Mouse (Mus musculus): ENCODE results near the gene Sirt7.

DNA sequence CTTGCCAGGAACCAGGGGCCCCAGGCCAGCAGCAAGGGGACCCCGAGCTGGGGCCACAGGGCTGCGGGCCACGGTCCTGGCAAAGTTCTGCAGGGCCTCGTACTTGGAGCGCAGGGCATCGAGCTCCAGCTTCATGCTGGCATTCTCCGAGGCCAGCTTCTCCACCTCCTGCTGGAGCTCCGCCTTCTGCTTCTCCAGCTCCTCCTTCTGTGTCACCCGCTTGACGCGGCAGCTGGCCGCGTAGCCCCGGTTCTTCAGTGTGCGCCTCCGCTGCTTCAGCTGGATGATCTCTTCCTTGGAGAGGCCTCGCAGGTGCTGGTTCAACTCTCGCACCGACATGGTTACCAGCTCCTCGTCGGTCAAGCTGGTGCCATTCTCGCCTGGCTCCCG, 4.3 kb upstream of the Sirt7 start:
- TF ChIP-seq CTCF (IDR thresholded peaks at IDR 0.05; ENCODE audit: low read depth, low read length): no peak
- TF ChIP-seq POLR2A (IDR thresholded peaks at IDR 0.05; ENCODE audit: extremely low read depth, insufficient read depth, low read length): peak; percentile 86
